ENCODE assay signal across 13 mouse cellular contexts in the genomic region with DNA sequence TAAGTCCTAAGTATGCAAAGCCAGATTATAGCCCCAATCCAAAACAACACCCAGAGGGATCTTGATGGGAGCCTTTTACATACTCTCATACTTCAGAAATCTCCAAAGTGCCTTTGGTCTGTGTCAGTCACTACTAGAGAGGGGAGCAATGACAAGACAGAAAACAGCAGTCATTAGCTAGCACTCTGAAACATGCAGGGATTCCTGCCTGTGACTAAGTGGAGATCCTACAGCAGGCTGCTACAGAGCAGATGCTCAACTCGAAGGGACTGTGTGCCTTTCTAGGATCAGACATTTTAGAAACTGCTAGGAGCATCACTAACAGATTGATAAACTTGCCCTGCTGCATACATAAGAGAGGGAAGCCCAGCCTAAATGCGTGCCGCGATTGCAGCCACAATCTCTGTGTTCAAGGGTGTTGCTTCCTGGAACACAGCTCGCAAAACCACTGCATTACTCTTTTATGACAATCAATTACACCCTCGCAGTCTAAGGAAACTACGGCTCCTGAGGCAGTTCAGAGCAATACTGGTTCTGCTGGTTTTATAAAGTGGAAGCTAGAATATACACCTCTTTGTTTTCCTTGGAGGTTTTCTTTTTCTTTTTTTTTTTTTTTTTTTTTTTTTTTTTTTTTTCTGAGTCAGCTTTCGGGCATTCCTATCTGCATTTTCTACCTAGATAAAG. TPM values are rescaled to one million over a fixed set of nuclear protein-coding genes. Genes with fewer than 3 reads are reported as not detected.
DNase-seq lines count a peak whose midpoint lies in the region; ATAC-seq lines count a peak whose summit lies in the region.
"Had no signal": no experiment of that assay in that cellular context is flagged by ENCODE, and none has a peak within 500 bp of the region (broad histone marks: within the 10 kb centered on the region; RNA-seq: fewer than 3 reads in every experiment).

No protein-coding gene starts in this region.

- H3K36me3 ChIP-seq in heart, embryonic 11.5 days (ENCODE audit: control insufficient read depth, insufficient read depth, low read length): no peaks in the 10 kb centered on the region; the same call in 1 of the 2 replicates
- no peaks in the 10 kb centered on the region for H3K36me3 ChIP-seq in embryonic facial prominence, embryonic 13.5 days

- no peak overlapping the region for H3K9ac ChIP-seq in heart, embryonic 11.5 days (ENCODE audit: low read depth, low read length)
- H3K9ac ChIP-seq in embryonic facial prominence, embryonic 13.5 days: no peak overlapping the region
- H3K9ac ChIP-seq: liver, postnatal 0 days had no signal

- WGBS in heart, embryonic 11.5 days (ENCODE audit: insufficient replicate concordance): 24% methylated on average over 8 of the region's 8 CpGs
- 46% methylated on average over 8 of the region's 8 CpGs for WGBS in embryonic facial prominence, embryonic 13.5 days

- no peak for DNase-seq in heart, adult 8-10 months (ENCODE audit: low spot score)
- DNase-seq in lung, adult 18-20 months: peak; percentile 15 to 21
- DNase-seq in lung, postnatal 25 days (ENCODE audit: low spot score): no peak
- peak; percentile 29 for DNase-seq in lung, postnatal 36 days
- no peak for DNase-seq in spleen, postnatal 36 days (ENCODE audit: low spot score in 2 of 2)
- no peak for DNase-seq in left cerebral cortex, postnatal 4 days
- DNase-seq: adrenal gland, postnatal 25 days; embryo, embryonic 11 days; liver, postnatal 0 days; thymus, postnatal 36 days had no signal

- ATAC-seq in heart, embryonic 11.5 days (replicated peaks; ENCODE audit: insufficient number of reproducible peaks, low FRiP score, low TSS enrichment): 0 out of 2 replicates have a peak, but pooled peaks have one; percentile 14
- ATAC-seq in embryonic facial prominence, embryonic 13.5 days (ENCODE audit: insufficient number of reproducible peaks, insufficient read depth, low FRiP score, low TSS enrichment, low read depth): peak; percentile 62; the same call in 1 of the 2 replicates
- ATAC-seq: liver, postnatal 0 days had no signal

- peak overlapping the region; percentile 38 for H3K4me2 ChIP-seq in heart, embryonic 11.5 days
- H3K4me2 ChIP-seq in embryonic facial prominence, embryonic 13.5 days: peak overlapping the region; percentile 4; the same call in 1 of the 2 replicates

- no peaks in the 10 kb centered on the region for H3K9me3 ChIP-seq in heart, embryonic 11.5 days (replicated peaks; ENCODE audit: control insufficient read depth, low read length)
- no peaks in the 10 kb centered on the region for H3K9me3 ChIP-seq in embryonic facial prominence, embryonic 13.5 days

- no peak overlapping the region for H3K4me3 ChIP-seq in heart, embryonic 11.5 days (ENCODE audit: low read depth, low read length)
- H3K4me3 ChIP-seq in embryonic facial prominence, embryonic 13.5 days: no peak overlapping the region

- peaks cover 24% of the 10 kb centered on the region for H3K4me1 ChIP-seq in heart, embryonic 11.5 days (ENCODE audit: control insufficient read depth, insufficient read depth, low read length)
- H3K4me1 ChIP-seq in embryonic facial prominence, embryonic 13.5 days: peaks cover 18% of the 10 kb centered on the region

- intact Hi-C loops in left cerebral cortex, postnatal 4 days (cut with DNase I): no loop called here

- H3K27ac ChIP-seq in heart, embryonic 11.5 days (ENCODE audit: low read depth, low read length): peak overlapping the region; percentile 69; the same call in 1 of the 2 replicates
- H3K27ac ChIP-seq in embryonic facial prominence, embryonic 13.5 days: 0 out of 2 replicates have a peak overlapping the region, but pooled peaks have one; percentile 5

- no peaks in the 10 kb centered on the region for H3K27me3 ChIP-seq in heart, embryonic 11.5 days (ENCODE audit: control insufficient read depth, insufficient read depth, low read length)
- no peaks in the 10 kb centered on the region for H3K27me3 ChIP-seq in embryonic facial prominence, embryonic 13.5 days
- H3K27me3 ChIP-seq: CH12.LX had no signal

RNA-seq across cellular contexts. Expression of a gene that starts 50.7 kb away (rescaled TPM):
- polyA plus RNA-seq in heart, embryonic 11.5 days (2014; fragmentation: Nextera tagmentation; extraction: Ambion mirVana): 3.0 and 4.4 TPM in 2 replicates
- total RNA-seq in heart, adult 8-10 months (2022): 1 to 10 TPM; 3.4 to 6.5 (median 4.2) TPM
- 17.0 and 21.1 TPM in 2 replicates for polyA plus RNA-seq in embryonic facial prominence, embryonic 13.5 days (2015; fragmentation: Nextera tagmentation; extraction: Ambion mirVana)
- 10 to 100 TPM; 12.9 to 14.0 TPM for total RNA-seq in left cerebral cortex, postnatal 4 days (2021)
- total RNA-seq: CH12.LX had no signal

Comparison
In these comparisons a context has a peak if more than half of its experiments do, and no peak if none do; other contexts are left out.
1. DNase-seq: peak in lung, adult 18-20 months (2 of 2) and lung, postnatal 36 days (single experiment); none in heart, adult 8-10 months (single experiment), lung, postnatal 25 days (single experiment), spleen, postnatal 36 days (0 of 2) and left cerebral cortex, postnatal 4 days (single experiment).